Mouse (Mus musculus) limb, embryonic 15.5 days (tissue): ENCODE results near the gene Map1b. TPM values are rescaled to one million over a fixed set of nuclear protein-coding genes. Genes with fewer than 3 reads are reported as not detected.
A peak's percentile ranks its signal among the peaks of the same experiment; 100 is the strongest.

ENCODE experiments used
- ATAC-seq: fragments of 200-750 bp; cut with Nextera tagmentation; 2 replicates; pipeline ENCODE4 v1.8.0; 2017; ENCODE audit warnings: low read depth, moderate TSS enrichment; ENCODE audit not compliant: insufficient number of reproducible peaks, low FRiP score, low TSS enrichment
- H3K27ac ChIP-seq: fragments of 300-500 bp; sonication (generic); 2 replicates; pipeline ENCODE4 v1.5.1; 2015; ENCODE audit warnings: moderate library complexity, mild to moderate bottlenecking, inconsistent platforms
- H3K27me3 ChIP-seq: fragments of 300-500 bp; sonication (generic); 2 replicates; pipeline ENCODE4 v1.6.1; 2015; ENCODE audit warnings: inconsistent platforms
- H3K36me3 ChIP-seq: fragments of 300-500 bp; sonication (generic); 2 replicates; pipeline ENCODE4 v1.6.1; 2015; ENCODE audit warnings: inconsistent platforms
- H3K4me1 ChIP-seq: fragments of 300-500 bp; sonication (generic); 2 replicates; pipeline ENCODE4 v1.6.1; 2015; ENCODE audit warnings: inconsistent platforms
- H3K4me2 ChIP-seq: fragments of 300-500 bp; sonication (generic); 2 replicates; pipeline ENCODE4 v1.6.1; 2015; ENCODE audit warnings: mild to moderate bottlenecking, inconsistent platforms
- H3K4me3 ChIP-seq: fragments of 300-500 bp; sonication (generic); 2 replicates; pipeline ENCODE4 v1.5.1; 2015; ENCODE audit warnings: mild to moderate bottlenecking, inconsistent platforms
- H3K9ac ChIP-seq: fragments of 300-500 bp; sonication (generic); 2 replicates; pipeline ENCODE4 v1.6.1; 2015; ENCODE audit warnings: inconsistent platforms
- H3K9me3 ChIP-seq: fragments of 300-500 bp; sonication (generic); 2 replicates; pipeline ENCODE4 v1.6.1; 2016; ENCODE audit warnings: inconsistent platforms
- WGBS: fragments of 180-500 bp; shearing (Covaris S2); methylation state at CpG from one replicate; pipeline ENCODE4 v1.1.7; 2015; 5-methylcytosine and 5-hydroxymethylcytosine counted together
- polyA plus RNA-seq: library from polyadenylated mRNA; unstranded; fragments of >200 nt; fragmentation: Nextera tagmentation; extraction: Ambion mirVana; gene quantifications from 2 replicates; pipeline ENCODE4 v1.2.1, GENCODE M21; 2015

The Map1b gene
- polyA plus RNA-seq, 1 experiment from 2014 or later: 137 TPM

GRCm38 (mm10) chr13:99442434-99443249 is 73.7 kb downstream of the Map1b start:
- 75% methylated on average over 12 of the region's 12 CpGs for WGBS
- ATAC-seq: no peak
- no peaks in the 10 kb centered on the region for H3K9me3 ChIP-seq

GRCm38 (mm10) chr13:99441700-99442433 is 74.5 kb downstream of the Map1b start:
- H3K4me3 ChIP-seq: no peak overlapping the region
- H3K9ac ChIP-seq: no peak overlapping the region
- H3K9me3 ChIP-seq: no peaks in the 10 kb centered on the region
- H3K27ac ChIP-seq: peak overlapping the region; percentile 17; the same call in 1 of the 2 replicates
- 38% methylated on average over 18 of the region's 18 CpGs for WGBS
- H3K4me1 ChIP-seq: peaks cover 19% of the 10 kb centered on the region
- H3K27me3 ChIP-seq: no peaks in the 10 kb centered on the region
- no peak overlapping the region for H3K4me2 ChIP-seq
- H3K36me3 ChIP-seq: peaks cover 29% of the 10 kb centered on the region
- no peak for ATAC-seq

More at GRCm38 (mm10) chr13:99442434-99443249, 73.7 kb downstream of the Map1b start:
- Histone ChIP-seq H3K4me1 (peaks cover 24% of the 10 kb centered on the region), H3K4me2 (no peak overlapping the region), H3K27ac (no peak overlapping the region; the same call in 1 of the 2 replicates), H3K27me3 (no peaks in the 10 kb centered on the region), H3K4me3 (no peak overlapping the region), H3K9ac (no peak overlapping the region), H3K36me3 (peaks cover 25% of the 10 kb centered on the region)

DNA sequence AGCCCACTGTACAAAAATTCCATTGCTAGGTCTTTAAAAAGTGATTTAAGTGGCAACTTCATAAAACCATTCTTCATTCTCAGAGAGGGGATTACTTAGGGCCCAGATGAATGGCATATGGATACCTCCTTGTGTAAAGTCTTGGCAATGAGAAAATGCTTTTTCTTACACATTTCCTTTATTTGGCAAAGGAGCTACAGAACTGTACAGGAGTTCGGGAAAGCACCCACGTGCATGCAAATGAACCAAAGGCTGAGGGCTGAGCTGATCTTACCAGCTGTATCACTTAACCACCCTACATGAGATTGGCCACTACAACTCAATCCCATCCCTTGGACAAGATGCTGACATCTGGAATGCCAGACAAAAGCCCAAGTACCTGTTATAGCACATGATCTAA is 76.1 kb downstream of the Map1b start:
- H3K4me1 ChIP-seq: peaks cover 19% of the 10 kb centered on the region
- H3K27ac ChIP-seq: no peak overlapping the region
- H3K4me2 ChIP-seq: no peak overlapping the region
- H3K9ac ChIP-seq: no peak overlapping the region
- no peaks in the 10 kb centered on the region for H3K9me3 ChIP-seq
- WGBS: 77% methylated on average over 2 of the region's 2 CpGs
- ATAC-seq: no peak
- peaks cover 29% of the 10 kb centered on the region for H3K36me3 ChIP-seq
- H3K4me3 ChIP-seq: no peak overlapping the region
- H3K27me3 ChIP-seq: no peaks in the 10 kb centered on the region

DNA sequence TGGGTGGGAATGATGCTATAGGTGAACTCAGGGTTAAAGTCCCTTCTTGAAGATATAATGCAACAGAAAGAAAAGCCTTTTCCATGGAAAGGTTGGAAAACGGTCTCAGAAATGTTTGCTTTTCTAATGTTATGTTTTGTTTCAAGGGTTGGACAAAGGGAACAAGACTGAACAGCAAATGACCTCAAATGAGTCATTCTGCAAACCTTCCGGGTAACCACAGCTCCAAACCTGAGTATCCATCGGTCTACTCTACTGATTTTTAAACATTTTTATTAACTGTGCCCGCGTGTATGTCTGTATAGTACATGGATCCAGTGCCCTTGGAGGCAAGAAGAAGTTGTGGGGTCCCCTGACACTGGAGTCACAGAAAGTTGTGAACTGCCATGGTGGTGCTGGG is 77.0 kb downstream of the Map1b start:
- Histone ChIP-seq H3K36me3 (peaks cover 37% of the 10 kb centered on the region), H3K4me1 (peaks cover 12% of the 10 kb centered on the region), H3K9ac (no peak overlapping the region), H3K27ac (no peak overlapping the region), H3K9me3 (no peaks in the 10 kb centered on the region), H3K27me3 (no peaks in the 10 kb centered on the region), H3K4me2 (no peak overlapping the region), H3K4me3 (no peak overlapping the region)
- no peak for ATAC-seq
- WGBS: 96% methylated on average over 5 of the region's 5 CpGs

DNA sequence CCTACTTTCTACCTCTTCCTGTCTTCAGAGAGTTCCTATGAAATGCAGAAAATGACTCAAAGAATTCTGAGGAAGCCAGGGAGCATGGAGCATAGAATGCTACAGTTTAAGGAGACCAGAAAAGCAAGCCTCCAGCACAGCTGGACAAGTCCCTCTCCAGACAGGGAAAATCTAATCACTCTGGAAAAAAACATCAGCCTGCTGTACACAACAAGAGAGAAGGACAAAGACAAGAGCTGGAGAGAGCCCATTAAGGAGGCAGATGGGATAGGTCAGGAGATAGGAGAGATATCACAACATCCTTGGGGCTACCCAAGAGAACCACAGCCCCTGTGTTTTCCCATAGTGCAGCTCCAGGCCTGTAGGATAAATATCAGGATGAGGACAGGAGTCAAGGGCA is 79.3 kb downstream of the Map1b start:
- H3K4me3 ChIP-seq: no peak overlapping the region
- peaks cover 54% of the 10 kb centered on the region for H3K36me3 ChIP-seq
- H3K4me1 ChIP-seq: peaks cover 6% of the 10 kb centered on the region; the same call in 1 of the 2 replicates
- no peaks in the 10 kb centered on the region for H3K27me3 ChIP-seq
- no peak overlapping the region for H3K9ac ChIP-seq
- no peaks in the 10 kb centered on the region for H3K9me3 ChIP-seq
- no peak overlapping the region for H3K4me2 ChIP-seq
- no peak overlapping the region for H3K27ac ChIP-seq
- no peak for ATAC-seq

GRCm38 (mm10) chr13:99434494-99434893 is 81.8 kb downstream of the Map1b start:
- Histone ChIP-seq H3K4me2 (no peak overlapping the region), H3K9me3 (no peaks in the 10 kb centered on the region), H3K4me1 (no peaks in the 10 kb centered on the region), H3K27ac (no peak overlapping the region), H3K27me3 (no peaks in the 10 kb centered on the region), H3K4me3 (no peak overlapping the region), H3K9ac (no peak overlapping the region), H3K36me3 (peaks cover 62% of the 10 kb centered on the region)
- WGBS: 96% methylated on average over 9 of the region's 9 CpGs
- no peak for ATAC-seq

GRCm38 (mm10) chr13:99433068-99434008 is 83.0 kb downstream of the Map1b start:
- no peak for ATAC-seq
- Histone ChIP-seq H3K27ac (no peak overlapping the region), H3K4me3 (no peak overlapping the region), H3K4me1 (no peaks in the 10 kb centered on the region), H3K9ac (no peak overlapping the region), H3K4me2 (no peak overlapping the region), H3K27me3 (no peaks in the 10 kb centered on the region), H3K36me3 (peaks cover 63% of the 10 kb centered on the region), H3K9me3 (no peaks in the 10 kb centered on the region)
- 90% methylated on average over 29 of the region's 29 CpGs for WGBS

- H3K4me3 ChIP-seq: no peak overlapping the region
- H3K9ac ChIP-seq: no peak overlapping the region
- peaks cover 30% of the 10 kb centered on the region for H3K36me3 ChIP-seq
- H3K4me2 ChIP-seq: no peak overlapping the region
- 78% methylated on average over 13 of the region's 13 CpGs for WGBS
- no peak overlapping the region for H3K27ac ChIP-seq
- H3K4me1 ChIP-seq: no peaks in the 10 kb centered on the region
- no peaks in the 10 kb centered on the region for H3K9me3 ChIP-seq
- no peaks in the 10 kb centered on the region for H3K27me3 ChIP-seq
- no peak for ATAC-seq
Measured at GRCm38 (mm10) chr13:99423581-99423980, 92.8 kb downstream of the Map1b start.

GRCm38 (mm10) chr13:99416601-99417000 is 99.7 kb downstream of the Map1b start:
- 82% methylated on average over 9 of the region's 9 CpGs for WGBS
- no peak for ATAC-seq

DNA sequence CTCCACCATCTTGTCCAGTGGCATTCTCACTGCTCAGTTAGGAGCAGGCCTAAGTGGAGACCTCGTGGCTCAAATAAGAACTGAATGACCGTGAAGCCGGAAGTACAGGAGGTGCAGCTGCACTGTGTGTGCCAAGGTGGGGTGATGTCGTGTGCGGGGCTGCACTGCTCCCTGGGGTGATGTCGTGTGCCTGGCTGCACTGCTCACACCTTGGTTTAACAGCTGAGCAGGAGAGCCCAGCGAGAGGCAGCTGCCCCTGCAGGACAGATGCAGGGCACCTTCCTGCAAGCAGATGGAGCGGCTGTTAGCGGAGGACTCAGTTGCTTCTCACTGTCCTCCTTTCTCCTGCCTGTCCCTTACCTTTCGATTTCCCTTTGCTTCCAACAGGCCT is 102.0 kb downstream of the Map1b start:
- Histone ChIP-seq H3K4me2 (no peak overlapping the region), H3K9me3 (no peaks in the 10 kb centered on the region), H3K36me3 (peaks cover 55% of the 10 kb centered on the region), H3K9ac (no peak overlapping the region), H3K4me1 (peaks cover 21% of the 10 kb centered on the region), H3K27me3 (no peaks in the 10 kb centered on the region), H3K27ac (peak overlapping the region; percentile 67), H3K4me3 (no peak overlapping the region)
- WGBS: 33% methylated on average over 10 of the region's 10 CpGs
- peak; percentile 45; the same call in 1 of the 2 replicates for ATAC-seq

More at GRCm38 (mm10) chr13:99416601-99417000, 99.7 kb downstream of the Map1b start:
- H3K4me3 ChIP-seq: no peak overlapping the region
- peaks cover 21% of the 10 kb centered on the region for H3K4me1 ChIP-seq
- no peaks in the 10 kb centered on the region for H3K27me3 ChIP-seq
- H3K9ac ChIP-seq: no peak overlapping the region
- H3K4me2 ChIP-seq: no peak overlapping the region
- no peaks in the 10 kb centered on the region for H3K9me3 ChIP-seq
- H3K36me3 ChIP-seq: peaks cover 39% of the 10 kb centered on the region
- no peak overlapping the region for H3K27ac ChIP-seq

- no peak overlapping the region for H3K4me3 ChIP-seq
- no peaks in the 10 kb centered on the region for H3K9me3 ChIP-seq
- peaks cover 55% of the 10 kb centered on the region for H3K36me3 ChIP-seq
- H3K4me1 ChIP-seq: peaks cover 21% of the 10 kb centered on the region
- H3K27ac ChIP-seq: peak overlapping the region; percentile 67
- no peaks in the 10 kb centered on the region for H3K27me3 ChIP-seq
- no peak overlapping the region for H3K9ac ChIP-seq
- 32% methylated on average over 13 of the region's 13 CpGs for WGBS
- H3K4me2 ChIP-seq: no peak overlapping the region
- 0 out of 2 replicates have a peak, but pooled peaks have one; percentile 42 for ATAC-seq
Measured at GRCm38 (mm10) chr13:99413481-99414351, 102.6 kb downstream of the Map1b start.
